Mouse (Mus musculus): Measurements from ENCODE around the gene Clca3a1.

DNA sequence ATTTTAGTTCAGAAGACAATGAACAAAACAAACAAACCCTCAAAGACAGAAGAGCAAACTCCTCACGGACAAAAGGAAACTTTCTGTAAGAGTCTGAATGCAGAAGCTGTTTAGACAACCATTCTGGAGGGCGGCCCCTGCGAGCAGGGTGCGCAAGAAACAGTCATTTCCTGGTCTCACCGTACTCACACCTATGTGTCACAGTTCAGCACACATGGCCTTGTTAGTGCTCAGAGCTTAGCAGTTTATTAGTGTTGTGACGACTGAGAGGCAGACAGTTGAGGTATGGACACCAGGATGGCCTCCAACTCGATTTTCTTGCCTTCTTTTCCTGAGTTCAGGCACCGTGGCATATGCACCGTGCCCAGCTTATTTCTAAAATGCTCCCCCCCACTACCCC lies 44.9 kb downstream of the Clca3a1 start:
- TF ChIP-seq CTCF (IDR thresholded peaks at IDR 0.05) (no peak), POLR2A (IDR thresholded peaks at IDR 0.05; ENCODE audit: insufficient read depth, low read depth, low read length) (no peak)
